Mouse (Mus musculus): Measurements from ENCODE around the gene Pcnx4.

Gene Pcnx4

GRCm38 (mm10) chr12:72612053-72612452 is 75.9 kb downstream of the Pcnx4 start:
- DNase-seq = no peak

DNA sequence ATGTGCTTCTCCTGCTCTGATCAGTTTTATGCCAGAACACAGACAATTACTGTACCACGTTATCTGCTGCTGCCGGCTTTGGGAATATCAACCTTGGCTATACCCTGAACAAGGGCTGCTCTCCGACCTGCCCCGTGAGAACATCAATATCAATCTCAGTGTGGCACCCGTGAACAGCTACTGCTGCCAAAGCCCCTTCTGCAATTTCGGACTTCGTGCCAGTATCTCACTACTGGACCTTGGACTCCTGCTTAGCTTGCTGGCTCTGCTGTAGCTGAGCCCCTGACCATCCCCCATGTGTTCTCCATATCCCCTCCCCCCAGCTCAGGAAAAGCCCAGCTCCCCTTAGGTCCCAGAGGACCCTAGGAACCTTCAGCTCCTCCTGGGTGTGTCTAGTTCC is 84.7 kb downstream of the Pcnx4 start:
- no peak for DNase-seq

GRCm38 (mm10) chr12:72621441-72621840 is 85.3 kb downstream of the Pcnx4 start:
- no peak for DNase-seq

GRCm38 (mm10) chr12:72622853-72623496 is 86.8 kb downstream of the Pcnx4 start:
- DNase-seq = no peak

DNA sequence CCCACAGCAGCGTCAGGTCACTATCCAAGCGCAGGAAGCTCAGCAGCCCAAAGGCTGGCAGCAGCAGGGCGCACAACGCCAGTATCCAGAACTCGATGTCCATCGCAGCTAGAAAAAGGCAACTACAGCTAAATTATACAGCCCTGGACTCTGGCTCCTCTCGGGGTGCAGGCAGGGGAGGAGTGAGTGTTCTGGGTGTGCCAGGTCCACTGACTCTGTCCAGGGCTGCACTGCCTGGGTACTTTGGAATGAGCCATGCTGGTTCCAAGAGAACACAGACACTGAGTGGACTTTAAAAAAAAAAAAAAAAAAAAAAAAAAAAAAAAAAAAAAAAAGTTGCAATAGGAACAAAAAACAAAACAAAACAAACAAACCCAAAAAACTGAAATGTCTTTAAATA is 92.6 kb downstream of the Pcnx4 start:
- no peak for DNase-seq
